Mouse (Mus musculus) left cerebral cortex, postnatal 4 days (tissue): ENCODE results near the gene Dnajb8. TPM values are rescaled to one million over a fixed set of nuclear protein-coding genes. Genes with fewer than 3 reads are reported as not detected.

Source experiments
- DNase-seq: peaks from one replicate; pipeline ENCODE4 v3.0.0-alpha.2; 2022
- intact Hi-C: fragments of 180-260 bp; cut with DNase I; formaldehyde crosslinking; loops from one replicate; pipeline ENCODE4 v1.15.1; 2025
- total RNA-seq, 2 experiments: library from RNA; stranded (reverse); gene quantifications; 2 replicates each; pipeline ENCODE4 v1.2.3; 2021

Dnajb8 gene
- total RNA-seq, result not detected

DNA sequence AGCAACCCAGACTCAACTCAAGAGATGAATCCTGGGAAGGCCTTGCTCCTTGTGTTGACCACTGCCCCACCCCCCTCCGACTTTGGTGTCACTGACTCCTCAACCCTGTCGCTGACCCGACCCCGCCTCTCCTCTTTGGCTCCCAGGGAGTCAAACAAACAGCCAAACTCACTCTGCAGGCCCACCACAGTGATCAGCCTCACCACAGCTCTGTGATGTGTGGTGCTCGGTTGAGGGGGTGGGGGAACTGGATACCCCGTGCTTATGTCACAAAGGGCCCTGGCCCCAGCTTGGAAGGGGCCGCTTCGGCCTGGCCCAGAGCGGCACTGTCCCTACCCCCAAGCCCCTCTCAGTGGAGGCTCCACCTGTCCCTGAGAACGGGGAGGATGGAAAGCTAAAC lies at the start of gene Dnajb8:
Gene Dnajb8 (plus strand): TSS at position 301 of the 400 bp plus-strand sequence.
- intact Hi-C loops, result no loop called here
- DNase-seq, result no peak

DNA sequence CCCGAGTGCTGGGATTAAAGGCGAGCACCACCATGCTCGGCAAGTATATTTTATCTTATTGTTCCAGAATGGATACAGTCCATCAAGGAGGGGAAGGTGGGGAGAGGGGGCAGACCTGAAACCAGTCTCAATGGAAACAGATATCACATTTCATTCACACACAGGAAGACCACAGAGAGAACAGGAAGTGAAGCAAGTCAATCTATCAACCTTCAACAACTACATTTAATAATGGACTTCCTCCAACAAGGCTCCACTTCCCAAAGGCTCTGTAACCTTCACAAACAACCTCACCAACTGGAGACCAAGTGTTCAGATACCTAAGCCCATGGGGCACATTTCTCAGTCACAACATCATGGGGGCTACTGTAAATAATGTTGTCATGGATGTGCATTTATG lies 47.9 kb upstream of the Dnajb8 start:
- intact Hi-C loops, result no loop called here
- DNase-seq, result no peak

DNA sequence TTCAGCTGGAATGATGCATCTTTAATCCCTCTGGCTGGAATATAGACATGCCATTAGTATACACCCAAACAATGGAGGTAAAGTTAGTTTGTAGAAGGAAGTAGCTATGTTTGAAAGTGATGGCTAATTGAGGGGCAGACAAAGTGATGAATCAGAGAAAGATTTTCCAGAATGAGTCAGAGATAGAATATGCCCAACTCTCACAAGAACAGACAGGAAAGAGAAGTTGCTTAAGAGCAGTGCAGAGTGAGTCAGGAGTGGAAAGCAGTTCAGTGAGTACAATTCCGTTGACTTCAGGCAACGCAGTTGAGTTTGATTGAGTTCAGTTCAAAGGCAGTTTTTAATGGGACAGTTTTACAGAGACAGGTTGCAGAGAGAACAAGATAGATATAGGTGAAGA lies 47.4 kb upstream of the Dnajb8 start:
- DNase-seq, result no peak
- intact Hi-C loops, result no loop called here

DNA sequence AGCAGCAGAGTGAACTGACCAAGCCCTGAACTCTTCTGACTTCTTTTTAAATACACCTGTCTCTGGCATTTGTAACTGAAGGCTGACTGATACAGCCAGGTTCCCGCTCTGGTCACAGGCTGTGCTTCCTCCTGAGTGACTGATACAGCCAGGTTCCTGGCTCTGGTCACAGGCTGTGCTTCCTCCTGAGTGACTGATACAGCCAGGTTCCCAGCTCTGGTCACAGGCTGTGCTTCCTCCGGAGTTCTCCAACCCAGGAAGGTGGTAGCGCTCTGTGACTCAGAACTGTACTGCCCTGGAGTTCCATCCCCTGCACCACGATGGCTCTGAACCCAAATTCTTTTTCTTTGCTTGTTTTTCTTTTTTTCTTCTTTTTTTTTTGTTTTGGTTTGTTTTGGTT lies 37.4 kb upstream of the Dnajb8 start:
- no peak for DNase-seq
- intact Hi-C loops, result no loop called here

DNA sequence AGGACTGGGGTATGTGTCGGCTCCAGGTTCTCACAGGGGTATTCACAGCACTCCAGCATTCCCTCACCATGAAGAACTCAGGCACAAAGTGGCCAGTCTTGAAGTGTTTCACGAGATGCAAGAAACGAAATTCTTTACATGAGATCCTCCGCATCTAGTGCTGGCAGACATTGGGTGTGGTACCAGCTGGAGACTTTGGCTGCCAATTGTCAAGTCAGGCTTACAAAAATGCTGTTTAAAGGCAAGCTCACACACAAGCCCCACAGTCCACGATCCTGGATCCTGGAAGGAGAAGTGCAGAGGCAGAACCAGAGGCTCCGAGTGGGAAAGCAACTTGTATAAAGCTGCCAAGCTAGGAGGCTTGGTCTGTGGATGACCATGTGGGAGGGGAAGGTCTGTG lies 33.9 kb upstream of the Dnajb8 start:
- intact Hi-C loops, result no loop called here
- no peak for DNase-seq

DNA sequence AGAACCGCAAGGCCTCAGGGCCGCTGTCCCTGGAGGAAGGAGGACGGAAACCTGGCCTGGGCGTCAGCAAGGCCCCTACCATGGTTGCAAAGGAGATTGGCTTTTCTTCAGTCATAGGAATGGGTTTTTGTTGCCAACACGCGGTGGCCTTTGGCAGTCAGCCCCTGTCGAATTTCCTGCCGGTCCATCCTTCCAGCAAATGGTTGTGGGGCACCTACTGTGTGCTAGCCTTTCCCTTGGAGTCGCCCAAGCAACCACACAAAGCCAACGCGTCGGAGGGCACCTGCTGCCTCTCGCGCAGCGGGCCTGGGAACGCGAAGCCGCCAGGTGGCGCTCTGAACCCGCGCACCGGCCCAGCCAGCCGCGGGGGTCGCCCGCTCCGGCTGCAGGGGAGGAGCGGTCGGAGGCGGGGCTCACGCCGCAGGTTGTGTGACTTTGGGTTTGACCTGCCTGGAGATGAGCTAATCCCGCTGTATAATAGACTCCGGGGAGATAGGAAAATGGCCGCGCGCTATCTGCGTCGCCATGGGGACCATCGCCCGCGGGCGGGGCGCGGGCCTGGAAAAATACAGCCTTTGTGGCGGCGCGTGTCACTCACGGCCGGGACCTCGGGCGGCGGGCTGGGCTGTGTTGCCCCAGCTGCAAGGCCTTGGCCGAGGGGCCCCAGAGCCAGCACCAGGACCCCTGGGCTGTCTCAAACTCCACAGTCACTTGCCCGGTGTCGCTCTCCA lies 32.6 kb upstream of the Dnajb8 start:
- peak; percentile 78 for DNase-seq
- intact Hi-C loops, result loop anchor here (10.0 kb wide), 1 partner anchor 305 kb away; no protein-coding TSS in a partner anchor

DNA sequence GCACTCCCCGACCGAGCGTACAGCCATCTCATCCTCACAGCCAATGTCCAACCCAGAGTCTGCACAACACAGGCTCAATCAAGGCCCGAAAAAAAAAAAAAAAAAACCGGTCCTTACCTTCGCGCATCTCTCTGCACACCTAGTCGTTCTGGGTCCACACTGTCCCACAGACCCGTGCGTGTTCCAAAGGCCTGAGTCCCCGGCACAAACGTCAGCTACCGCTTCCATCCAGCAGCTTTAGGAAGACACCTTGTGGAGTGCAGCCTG lies 32.1 kb upstream of the Dnajb8 start:
- intact Hi-C loops, result loop anchor here (10.0 kb wide), 1 partner anchor 305 kb away; no protein-coding TSS in a partner anchor
- DNase-seq, result no peak

DNA sequence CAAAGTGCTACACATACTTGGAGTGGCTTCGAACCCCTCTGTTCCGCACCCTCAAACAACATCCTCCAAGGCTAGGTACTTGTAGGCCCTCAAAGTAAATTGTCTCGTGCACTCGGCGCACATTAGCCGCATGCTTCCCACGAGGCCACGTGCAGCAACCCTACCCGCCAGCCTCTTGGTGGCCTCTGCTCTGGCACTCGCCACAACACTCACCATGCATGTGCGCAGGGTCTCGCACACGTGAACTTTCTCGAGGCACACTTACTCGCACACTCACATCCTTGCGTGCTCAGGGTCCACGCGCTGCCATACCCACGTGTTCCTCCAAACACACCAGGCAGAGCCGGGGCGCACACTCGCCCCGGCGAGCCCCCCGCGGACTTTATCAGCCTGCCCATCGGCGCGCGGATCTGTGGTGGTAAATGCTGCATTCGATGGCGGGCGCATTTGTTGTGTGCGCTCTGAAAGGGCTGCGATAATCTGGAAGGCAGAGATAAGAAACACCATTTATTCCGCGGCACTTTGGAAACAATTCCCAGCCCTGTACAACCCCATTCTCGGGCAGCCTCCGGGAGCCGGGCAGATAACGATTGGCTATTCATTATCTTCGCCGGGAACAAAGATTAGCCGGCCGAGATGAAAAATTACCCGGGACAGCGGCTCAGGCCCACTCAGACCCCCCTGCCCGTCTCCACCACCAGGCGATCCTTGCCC lies 31.6 kb upstream of the Dnajb8 start:
- no peak for DNase-seq
- intact Hi-C loops, result loop anchor here (10.0 kb wide), 1 partner anchor 304 kb away; no protein-coding TSS in a partner anchor

DNA sequence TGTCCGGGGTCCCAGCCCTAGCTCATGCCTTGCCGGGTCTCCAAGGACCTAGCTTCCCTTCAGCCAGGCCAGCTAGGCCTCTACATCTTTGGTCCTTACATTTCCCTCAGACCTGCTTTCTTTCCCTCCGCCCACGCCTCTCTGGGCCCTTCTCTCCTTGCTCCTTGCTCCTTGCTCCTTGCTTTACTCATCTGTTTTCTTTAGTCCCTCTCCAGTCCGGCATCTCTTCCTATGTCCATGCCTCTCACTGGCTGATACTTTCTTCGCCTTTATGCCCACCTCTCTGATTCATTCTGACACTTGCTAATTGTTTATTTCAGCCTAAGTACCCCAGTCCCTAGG lies 31.1 kb upstream of the Dnajb8 start:
- intact Hi-C loops, result loop anchor here (10.0 kb wide), 1 partner anchor 304 kb away; no protein-coding TSS in a partner anchor
- DNase-seq, result no peak

DNA sequence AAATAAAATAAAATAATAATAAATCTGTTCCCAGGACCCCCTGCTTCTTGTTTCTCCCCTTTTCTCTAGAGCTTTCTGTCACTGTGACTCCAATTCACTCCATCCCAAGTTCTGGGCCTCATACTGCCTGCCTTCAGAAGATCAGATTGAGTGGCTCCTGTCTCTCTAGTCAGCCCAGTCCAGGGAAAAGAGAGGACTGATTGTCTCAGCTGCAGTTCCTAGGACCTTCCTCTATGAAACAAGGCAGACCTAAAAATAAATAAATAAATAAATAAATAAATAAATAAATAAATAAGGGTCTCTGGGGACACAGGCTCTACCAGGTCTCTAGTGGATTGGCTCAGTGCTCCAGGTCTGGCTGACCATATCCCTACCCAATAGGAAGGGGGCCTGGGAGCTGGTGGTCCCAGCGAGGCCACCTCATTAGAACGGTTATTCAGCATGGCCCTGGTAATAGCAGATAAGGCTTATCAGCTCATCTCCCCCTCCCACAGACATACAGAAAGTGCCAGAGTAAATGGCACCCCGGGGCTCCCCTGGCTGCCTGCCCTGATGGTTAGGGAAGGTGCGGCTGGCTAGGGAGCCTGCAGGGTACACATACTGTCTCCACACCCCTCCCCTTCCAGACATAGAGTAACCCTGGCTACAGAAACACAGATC lies 30.5 kb upstream of the Dnajb8 start:
- intact Hi-C loops, result loop anchor here (10.0 kb wide), 1 partner anchor 303 kb away; no protein-coding TSS in a partner anchor

DNA sequence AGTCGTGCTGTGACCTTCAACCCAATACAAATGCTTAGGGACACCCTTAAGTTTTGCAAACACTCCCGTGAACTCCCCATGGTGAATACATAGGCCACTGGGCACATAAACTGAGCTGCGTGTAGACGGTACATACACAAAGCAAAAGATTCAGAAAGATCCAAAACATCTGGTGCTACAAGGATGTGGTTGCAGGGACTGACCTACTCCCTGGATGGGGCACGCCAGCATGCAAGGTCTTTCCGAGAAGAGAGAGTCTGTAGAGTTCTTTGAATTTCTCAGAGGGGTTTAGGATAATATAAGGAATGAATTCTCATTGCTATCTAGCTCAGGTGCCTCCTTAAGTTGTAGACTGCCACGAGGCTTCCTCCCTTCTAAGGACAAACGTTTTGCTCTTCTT lies 29.3 kb upstream of the Dnajb8 start:
- DNase-seq, result no peak
- intact Hi-C loops, result loop anchor here (10.0 kb wide), 1 partner anchor 302 kb away; no protein-coding TSS in a partner anchor

More for the DNA sequence above, 30.5 kb upstream of the Dnajb8 start:
- no peak for DNase-seq

DNA sequence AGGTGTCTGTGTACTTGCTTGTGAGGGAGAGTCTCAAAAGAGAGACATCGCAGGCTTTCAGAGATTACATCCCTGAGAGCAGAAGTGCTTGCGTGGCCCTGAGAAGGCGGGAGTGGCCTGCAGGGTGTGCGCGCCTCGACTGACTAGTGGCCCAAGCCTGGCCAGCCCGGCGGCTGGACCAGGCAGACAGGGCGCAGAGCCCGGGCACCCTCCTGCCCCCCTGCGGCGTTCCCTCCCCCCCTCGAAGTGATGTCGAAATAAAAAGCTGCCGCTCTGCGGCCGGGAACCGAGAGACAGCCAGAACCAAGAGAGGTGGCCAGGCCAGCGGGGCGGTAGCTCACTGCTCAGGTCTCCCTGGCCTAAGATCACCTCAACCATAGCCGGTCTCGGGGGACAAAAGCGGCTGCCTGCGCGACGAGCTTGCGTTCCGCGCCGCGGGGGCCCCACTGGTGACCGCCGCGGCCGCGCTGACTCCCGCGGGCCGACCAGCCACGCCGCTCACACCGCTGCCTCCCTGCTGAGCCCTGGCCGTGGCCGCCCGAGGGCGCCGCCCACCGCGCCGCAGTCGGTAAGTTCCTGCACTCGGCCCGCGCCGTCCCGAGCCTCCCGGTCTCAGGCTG lies 28.5 kb upstream of the Dnajb8 start, which contains the start of gene Gata2:
Gene Gata2 (plus strand): TSS at position 459 of the 620 bp plus-strand sequence.
- intact Hi-C loops, result loop anchor here (10.0 kb wide), 1 partner anchor 301 kb away; no protein-coding TSS in a partner anchor

DNA sequence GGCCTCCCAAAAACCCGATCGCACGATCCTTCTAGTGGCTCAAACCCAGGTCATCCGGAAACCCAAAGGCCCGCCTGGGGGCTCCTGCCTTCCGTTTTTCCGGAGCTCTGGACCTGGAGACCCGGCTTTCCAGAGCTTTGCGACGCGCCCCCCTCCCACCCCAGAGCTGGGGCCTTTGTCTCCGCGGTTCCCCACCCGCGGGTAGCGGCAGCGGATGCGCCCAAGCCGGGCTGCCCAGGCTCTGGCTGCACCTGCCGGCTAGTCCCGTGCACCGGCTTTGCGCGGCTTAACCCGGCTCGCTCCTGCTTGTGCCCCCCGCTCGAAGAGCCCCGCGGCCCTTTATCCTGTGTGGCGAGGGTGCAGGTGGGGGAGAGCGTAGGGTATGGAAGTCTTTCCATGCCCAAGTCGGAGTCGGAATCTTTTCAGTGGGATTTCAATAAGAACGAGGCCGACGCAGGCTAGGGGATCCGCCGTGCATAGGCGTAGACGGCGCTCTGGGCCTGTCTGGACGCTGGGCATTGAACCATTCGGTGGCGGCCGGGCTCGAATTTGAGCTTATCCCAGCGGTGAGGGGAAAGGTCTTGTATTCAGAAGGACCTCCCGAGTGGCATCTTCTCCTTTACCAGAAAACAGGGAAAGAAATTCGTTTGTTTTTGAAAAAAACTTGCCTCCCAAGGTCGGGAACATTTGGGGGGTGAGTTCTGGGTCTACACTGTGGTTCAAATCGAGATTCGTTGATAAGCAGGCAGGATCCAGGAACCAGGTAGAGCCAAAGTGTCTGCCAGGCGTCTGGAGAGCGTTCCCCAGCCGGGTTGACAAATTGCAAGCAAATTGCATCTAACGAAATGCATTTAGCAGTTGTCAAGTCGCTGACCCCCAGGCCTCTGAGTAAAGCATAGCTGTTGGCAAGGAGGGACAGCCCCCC lies 27.8 kb upstream of the Dnajb8 start:
- intact Hi-C loops, result loop anchor here (10.0 kb wide), 1 partner anchor 300 kb away; no protein-coding TSS in a partner anchor
- DNase-seq, result no peak

More for the DNA sequence above, 28.5 kb upstream of the Dnajb8 start, which contains the start of gene Gata2:
- no peak for DNase-seq

DNA sequence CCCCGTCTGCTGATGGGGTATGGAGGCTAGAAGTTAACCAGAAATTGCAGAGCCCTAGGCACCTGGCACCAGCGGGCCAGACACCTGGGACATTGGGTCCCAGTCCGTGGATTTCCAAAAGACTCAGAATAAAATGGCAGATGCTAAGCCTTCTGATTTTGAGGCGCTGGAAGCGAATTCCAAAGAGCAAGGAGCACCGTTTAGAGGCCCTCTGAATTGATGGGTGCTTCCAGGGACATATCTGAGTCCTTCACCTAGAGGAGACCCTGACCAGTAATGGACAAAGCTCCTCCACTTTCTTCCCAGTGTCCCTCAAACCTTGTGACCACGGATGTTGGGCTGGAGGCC lies 27.1 kb upstream of the Dnajb8 start:
- no peak for DNase-seq
- intact Hi-C loops, result loop anchor here (10.0 kb wide), 1 partner anchor 300 kb away; no protein-coding TSS in a partner anchor

DNA sequence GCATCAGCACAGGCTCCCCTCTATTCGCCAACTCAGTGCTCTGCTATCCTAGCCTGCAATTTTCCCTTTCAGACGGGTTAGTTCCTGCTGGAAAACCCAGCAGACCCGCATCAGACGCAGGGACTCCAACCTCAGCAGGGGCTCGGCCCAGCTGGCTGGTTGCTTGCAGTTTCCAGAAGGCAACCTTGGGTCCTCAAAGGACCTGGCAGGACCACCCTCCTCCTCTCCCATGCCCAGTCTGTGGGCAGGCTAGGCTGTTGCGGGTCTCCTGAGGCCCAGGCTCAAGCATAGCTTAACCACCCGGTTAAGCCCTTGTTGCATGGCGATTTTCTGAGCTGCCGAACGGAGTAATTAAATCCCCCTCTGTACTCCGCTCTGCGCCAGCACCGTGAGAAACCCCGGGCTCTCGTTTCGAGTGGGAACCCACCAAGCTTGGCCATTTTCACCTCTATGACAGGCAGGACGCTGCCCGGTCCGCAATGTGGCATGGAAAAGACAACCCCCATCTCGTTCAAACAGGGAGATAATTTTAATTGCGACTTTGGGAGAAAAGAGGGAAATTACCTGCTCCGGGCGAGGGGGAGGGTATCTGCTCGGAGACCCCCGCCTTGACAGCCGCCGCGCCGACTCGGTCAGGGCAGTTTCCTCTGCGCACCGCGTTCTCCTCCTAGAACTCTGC lies 25.9 kb upstream of the Dnajb8 start:
- no peak for DNase-seq
- intact Hi-C loops, result loop anchor here (10.0 kb wide), 1 partner anchor 299 kb away; no protein-coding TSS in a partner anchor

DNA sequence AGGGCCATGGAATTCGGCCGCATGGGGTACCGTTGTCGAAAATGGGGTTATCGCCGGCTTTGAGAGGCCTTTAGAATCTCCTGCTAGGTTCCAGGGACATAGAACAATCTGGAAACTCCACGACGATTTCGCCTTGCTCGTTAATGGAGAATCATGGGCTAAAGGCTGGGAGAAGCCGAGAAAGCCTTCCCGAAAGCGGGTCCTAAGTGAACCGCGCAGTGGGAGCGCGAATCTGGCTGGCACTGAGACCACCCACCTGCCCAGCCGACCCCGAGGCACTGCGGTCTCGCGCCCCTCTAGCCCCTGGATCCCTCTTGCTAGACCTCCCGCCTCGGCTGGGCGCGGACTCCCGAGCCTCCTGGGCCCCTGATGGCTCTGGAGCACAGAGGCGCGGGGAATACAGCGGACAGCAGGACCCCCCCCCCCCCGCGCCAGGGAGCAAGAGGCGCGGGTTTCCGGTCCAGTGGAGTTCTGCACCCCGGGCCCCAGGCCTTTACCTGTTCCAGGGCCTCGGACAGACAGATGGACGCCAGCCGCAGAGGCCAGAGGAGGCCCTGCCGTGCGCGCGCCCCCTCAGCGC lies 25.2 kb upstream of the Dnajb8 start:
- intact Hi-C loops, result loop anchor here (10.0 kb wide), 1 partner anchor 298 kb away; no protein-coding TSS in a partner anchor
- DNase-seq, result no peak

DNA sequence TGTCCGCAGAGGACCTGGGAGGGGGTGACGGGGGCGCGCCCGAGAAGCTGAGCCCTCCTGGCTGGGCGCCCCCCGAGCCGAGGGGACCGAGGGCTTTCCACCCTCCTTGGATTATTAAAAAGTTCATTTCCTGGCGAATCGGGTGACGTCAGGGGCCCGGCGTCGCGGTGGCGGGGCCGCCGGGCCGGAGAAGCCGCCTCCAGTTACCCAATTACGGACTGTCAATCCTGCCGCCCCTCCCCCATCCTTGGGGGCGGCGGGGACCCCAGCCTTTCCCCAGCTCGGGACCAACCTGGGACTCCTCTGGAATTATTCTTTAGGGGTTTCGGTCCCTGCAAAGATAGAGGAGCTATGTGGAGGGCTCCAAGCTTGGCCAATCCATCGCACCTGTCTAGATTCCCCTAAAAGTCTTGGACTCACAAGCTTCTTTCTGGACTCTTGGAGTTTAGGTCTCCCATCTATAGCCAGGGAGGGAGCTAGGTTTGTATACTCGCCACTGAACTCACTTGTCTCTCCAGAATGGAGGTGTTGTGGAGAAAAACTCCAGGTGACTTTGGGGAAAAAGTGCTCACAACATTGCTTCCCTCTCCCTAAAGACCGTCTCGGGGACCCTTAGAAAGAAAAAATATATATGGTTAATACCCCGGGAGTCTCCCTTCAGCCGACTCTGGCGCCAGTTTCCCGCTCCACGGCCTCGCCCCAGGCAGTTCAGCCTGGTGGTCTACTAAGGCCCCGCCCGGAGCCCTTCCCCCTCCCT lies 24.6 kb upstream of the Dnajb8 start:
- intact Hi-C loops, result loop anchor here (10.0 kb wide), 1 partner anchor 297 kb away; no protein-coding TSS in a partner anchor

More for the DNA sequence above, 24.6 kb upstream of the Dnajb8 start:
- DNase-seq, result no peak
